21 mouse cellular contexts compared by ENCODE assay signal in genomic region chr10:80669018-80669417, GRCm38 (mm10). TPM values are rescaled to one million over a fixed set of nuclear protein-coding genes. Genes with fewer than 3 reads are reported as not detected.
DNase-seq lines count a peak whose midpoint lies in the region; ATAC-seq and TF ChIP-seq lines count a peak whose summit lies in the region.
"Had no signal": no experiment of that assay in that cellular context is flagged by ENCODE, and none has a peak within 500 bp of the region (broad histone marks: within the 10 kb centered on the region; RNA-seq: fewer than 3 reads in every experiment).

No protein-coding gene starts in this region.

- no peak overlapping the region for H3K4me2 ChIP-seq in neural tube, embryonic 13.5 days
- no peak overlapping the region for H3K4me2 ChIP-seq in neural tube, embryonic 15.5 days
- no peak overlapping the region for H3K4me2 ChIP-seq in embryonic facial prominence, embryonic 12.5 days (replicated peaks)
- H3K4me2 ChIP-seq: midbrain, embryonic 12.5 days had no signal

- 74% methylated on average over 12 of the region's 12 CpGs for WGBS in heart, adult 2 months
- 90% methylated on average over 12 of the region's 12 CpGs for WGBS in neural tube, embryonic 13.5 days
- 95% methylated on average over 12 of the region's 12 CpGs for WGBS in neural tube, embryonic 15.5 days
- WGBS in embryonic facial prominence, embryonic 12.5 days = 89% methylated on average over 12 of the region's 12 CpGs

- no peak for TF ChIP-seq CTCF in heart, adult 2 months (IDR thresholded peaks at IDR 0.05)

- no peak overlapping the region for H3K4me3 ChIP-seq in heart, adult 2 months
- H3K4me3 ChIP-seq in neural tube, embryonic 13.5 days = no peak overlapping the region
- no peak overlapping the region for H3K4me3 ChIP-seq in neural tube, embryonic 15.5 days (replicated peaks)
- H3K4me3 ChIP-seq in embryonic facial prominence, embryonic 12.5 days = no peak overlapping the region
- H3K4me3 ChIP-seq: forebrain, embryonic 10.5 days; heart, embryonic 10.5 days; left cerebral cortex, adult 2 months; limb, embryonic 10.5 days; midbrain, embryonic 12.5 days had no signal

- no peak overlapping the region for H3K9ac ChIP-seq in heart, adult 2 months (ENCODE audit: low read depth, low read length)
- H3K9ac ChIP-seq in neural tube, embryonic 13.5 days = peak overlapping the region; percentile 17; the same call in 1 of the 2 replicates
- H3K9ac ChIP-seq in neural tube, embryonic 15.5 days (replicated peaks) = no peak overlapping the region
- 0 out of 2 replicates have a peak overlapping the region, but pooled peaks have one; percentile 10 for H3K9ac ChIP-seq in embryonic facial prominence, embryonic 12.5 days
- H3K9ac ChIP-seq: liver, postnatal 0 days; midbrain, embryonic 12.5 days had no signal

- peak in 1 of 2 experiments; percentile 33 for DNase-seq in heart, adult 2 months
- no peak for DNase-seq in heart, postnatal 10 days
- no peak for DNase-seq in embryo, embryonic 10 days (ENCODE audit: low spot score)
- no peak for DNase-seq in heart, adult 11 months
- DNase-seq: adrenal gland, adult 2 months; layer of hippocampus, adult 9-11 months; liver; liver, postnatal 0 days; right cerebral cortex, postnatal 14 days had no signal

- H3K27me3 ChIP-seq in heart, adult 2 months (ENCODE audit: control insufficient read depth, insufficient read depth, low read length) = no peaks in the 10 kb centered on the region
- H3K27me3 ChIP-seq in neural tube, embryonic 13.5 days = no peaks in the 10 kb centered on the region
- H3K27me3 ChIP-seq in neural tube, embryonic 15.5 days (replicated peaks) = no peaks in the 10 kb centered on the region
- H3K27me3 ChIP-seq in embryonic facial prominence, embryonic 12.5 days = no peaks in the 10 kb centered on the region
- H3K27me3 ChIP-seq: midbrain, embryonic 12.5 days; Patski had no signal

- 0 out of 2 replicates have a peak, but pooled peaks have one; percentile 18 for TF ChIP-seq POLR2A in heart, adult 2 months (IDR thresholded peaks at IDR 0.05; ENCODE audit: insufficient read depth, low read depth, low read length)

- ATAC-seq in neural tube, embryonic 13.5 days (ENCODE audit: low read depth) = no peak
- no peak for ATAC-seq in neural tube, embryonic 15.5 days (ENCODE audit: low FRiP score)
- no peak for ATAC-seq in embryonic facial prominence, embryonic 12.5 days (ENCODE audit: insufficient number of reproducible peaks, insufficient read depth, low FRiP score, low TSS enrichment)
- ATAC-seq: hindbrain, postnatal 0 days; liver, postnatal 0 days; lung, postnatal 0 days; Patski had no signal

- H3K36me3 ChIP-seq in heart, adult 2 months (ENCODE audit: control insufficient read depth, insufficient read depth, low read length) = peaks cover 33% of the 10 kb centered on the region
- peaks cover 77% of the 10 kb centered on the region for H3K36me3 ChIP-seq in neural tube, embryonic 13.5 days
- H3K36me3 ChIP-seq in neural tube, embryonic 15.5 days = peaks cover 68% of the 10 kb centered on the region
- H3K36me3 ChIP-seq in embryonic facial prominence, embryonic 12.5 days = peaks cover 78% of the 10 kb centered on the region

- peaks cover 51% of the 10 kb centered on the region for H3K4me1 ChIP-seq in heart, adult 2 months (ENCODE audit: control insufficient read depth, insufficient read depth, low read length)
- H3K4me1 ChIP-seq in neural tube, embryonic 13.5 days (replicated peaks) = peaks cover 60% of the 10 kb centered on the region
- peaks cover 55% of the 10 kb centered on the region for H3K4me1 ChIP-seq in neural tube, embryonic 15.5 days
- peaks cover 28% of the 10 kb centered on the region for H3K4me1 ChIP-seq in embryonic facial prominence, embryonic 12.5 days

- no peaks in the 10 kb centered on the region for H3K9me3 ChIP-seq in neural tube, embryonic 13.5 days
- no peaks in the 10 kb centered on the region for H3K9me3 ChIP-seq in neural tube, embryonic 15.5 days (replicated peaks)
- H3K9me3 ChIP-seq in embryonic facial prominence, embryonic 12.5 days = no peaks in the 10 kb centered on the region
- H3K9me3 ChIP-seq: forebrain, embryonic 10.5 days; G1E; heart, embryonic 10.5 days; limb, embryonic 10.5 days; midbrain, embryonic 12.5 days had no signal

- H3K27ac ChIP-seq in heart, adult 2 months = peak overlapping the region; percentile 97
- H3K27ac ChIP-seq in neural tube, embryonic 13.5 days (replicated peaks) = no peak overlapping the region
- H3K27ac ChIP-seq in neural tube, embryonic 15.5 days (replicated peaks) = no peak overlapping the region
- H3K27ac ChIP-seq in embryonic facial prominence, embryonic 12.5 days = no peak overlapping the region
- H3K27ac ChIP-seq: forebrain, embryonic 10.5 days; hindbrain, postnatal 0 days; left cerebral cortex, adult 2 months; limb, embryonic 10.5 days; midbrain, embryonic 12.5 days had no signal

- H3K79me2 ChIP-seq in heart, adult 2 months (replicated peaks; ENCODE audit: control insufficient read depth, insufficient read depth, low read length) = peaks cover 6% of the 10 kb centered on the region

- no peak for TF ChIP-seq EP300 in heart, adult 2 months (IDR thresholded peaks at IDR 0.05; ENCODE audit: insufficient read depth, low read depth, low read length)

- intact Hi-C loops in heart, adult 2 months (cut with DNase I) = no loop called here
- intact Hi-C loops in heart, postnatal 10 days (cut with DNase I) = no loop called here

RNA-seq across cellular contexts. Expression of gene Mknk2, which starts 8.9 kb away (rescaled TPM):
- 100 to 1,000 TPM; 176 to 229 TPM for total RNA-seq in heart, adult 2 months (2021)
- polyA plus RNA-seq in heart, adult 2 months (2012; rRNA removed) = 199 and 208 TPM in 2 replicates
- total RNA-seq in heart, postnatal 10 days (2021) = 100 to 1,000 TPM; 143 to 159 TPM
- 61.4 and 63.4 TPM in 2 replicates for polyA plus RNA-seq in neural tube, embryonic 13.5 days (2015; fragmentation: Nextera tagmentation; extraction: Ambion mirVana)
- polyA plus RNA-seq in neural tube, embryonic 15.5 days (2015; fragmentation: Nextera tagmentation; extraction: Ambion mirVana) = 56.2 and 70.3 TPM in 2 replicates
- polyA plus RNA-seq in embryonic facial prominence, embryonic 12.5 days (2016; fragmentation: Nextera tagmentation; extraction: Ambion mirVana) = 117 and 122 TPM in 2 replicates

RNA-seq across cellular contexts. Expression of gene Btbd2, which starts 12.1 kb away (rescaled TPM):
- 10 to 100 TPM; 43.7 to 44.2 TPM for total RNA-seq in heart, adult 2 months (2021)
- polyA plus RNA-seq in heart, adult 2 months (2012; rRNA removed) = 57.3 and 60.1 TPM in 2 replicates
- total RNA-seq in heart, postnatal 10 days (2021) = 10 to 100 TPM; 42.2 to 46.4 TPM
- 93.9 and 100.0 TPM in 2 replicates for polyA plus RNA-seq in neural tube, embryonic 13.5 days (2015; fragmentation: Nextera tagmentation; extraction: Ambion mirVana)
- polyA plus RNA-seq in neural tube, embryonic 15.5 days (2015; fragmentation: Nextera tagmentation; extraction: Ambion mirVana) = 91.9 and 92.1 TPM in 2 replicates
- 109 and 110 TPM in 2 replicates for polyA plus RNA-seq in embryonic facial prominence, embryonic 12.5 days (2016; fragmentation: Nextera tagmentation; extraction: Ambion mirVana)

RNA-seq across cellular contexts. Expression of gene Mob3a, which starts 32.8 kb away (rescaled TPM):
- total RNA-seq in heart, adult 2 months (2021) = 1 to 10 TPM; 7.4 to 7.6 TPM
- polyA plus RNA-seq in heart, adult 2 months (2012; rRNA removed) = 11.7 and 13.6 TPM in 2 replicates
- total RNA-seq in heart, postnatal 10 days (2021) = 10 to 100 TPM; 10.1 to 11.3 TPM
- 46.4 and 55.1 TPM in 2 replicates for polyA plus RNA-seq in neural tube, embryonic 13.5 days (2015; fragmentation: Nextera tagmentation; extraction: Ambion mirVana)
- 53.0 and 58.8 TPM in 2 replicates for polyA plus RNA-seq in neural tube, embryonic 15.5 days (2015; fragmentation: Nextera tagmentation; extraction: Ambion mirVana)
- 57.4 and 60.9 TPM in 2 replicates for polyA plus RNA-seq in embryonic facial prominence, embryonic 12.5 days (2016; fragmentation: Nextera tagmentation; extraction: Ambion mirVana)

RNA-seq across cellular contexts. Expression of gene Izumo4, which starts 33.0 kb away (rescaled TPM):
- total RNA-seq in heart, adult 2 months (2021) = 1 to 10 TPM; 3.4 to 3.8 TPM
- polyA plus RNA-seq in heart, adult 2 months (2012; rRNA removed) = 13.3 and 15.6 TPM in 2 replicates
- 1 to 10 TPM; 2.9 to 4.1 TPM for total RNA-seq in heart, postnatal 10 days (2021)
- 37.2 and 39.1 TPM in 2 replicates for polyA plus RNA-seq in neural tube, embryonic 13.5 days (2015; fragmentation: Nextera tagmentation; extraction: Ambion mirVana)
- polyA plus RNA-seq in neural tube, embryonic 15.5 days (2015; fragmentation: Nextera tagmentation; extraction: Ambion mirVana) = 43.3 and 46.8 TPM in 2 replicates
- polyA plus RNA-seq in embryonic facial prominence, embryonic 12.5 days (2016; fragmentation: Nextera tagmentation; extraction: Ambion mirVana) = 20.5 and 23.6 TPM in 2 replicates

RNA-seq across cellular contexts. Expression of gene Csnk1g2, which starts 46.4 kb away (rescaled TPM):
- 100 to 1,000 TPM; 117 to 130 TPM for total RNA-seq in heart, adult 2 months (2021)
- polyA plus RNA-seq in heart, adult 2 months (2012; rRNA removed) = 125 and 130 TPM in 2 replicates
- 100 to 1,000 TPM; 137 to 141 TPM for total RNA-seq in heart, postnatal 10 days (2021)
- 98.0 and 110 TPM in 2 replicates for polyA plus RNA-seq in neural tube, embryonic 13.5 days (2015; fragmentation: Nextera tagmentation; extraction: Ambion mirVana)
- polyA plus RNA-seq in neural tube, embryonic 15.5 days (2015; fragmentation: Nextera tagmentation; extraction: Ambion mirVana) = 106 and 118 TPM in 2 replicates
- 250 and 263 TPM in 2 replicates for polyA plus RNA-seq in embryonic facial prominence, embryonic 12.5 days (2016; fragmentation: Nextera tagmentation; extraction: Ambion mirVana)

Comparison
In these comparisons a context has a peak if more than half of its experiments do, and no peak if none do; other contexts are left out.
1. H3K9ac ChIP-seq: peak in neural tube, embryonic 13.5 days (single experiment) and embryonic facial prominence, embryonic 12.5 days (single experiment); none in heart, adult 2 months (single experiment) and neural tube, embryonic 15.5 days (single experiment).